Mouse (Mus musculus) midbrain, embryonic 16.5 days (tissue): ENCODE data around the gene Sp7. TPM values are rescaled to one million over a fixed set of nuclear protein-coding genes. Genes with fewer than 3 reads are reported as not detected.
"Not testable (repeated sequence)": the region's sequence is repeated elsewhere in the genome, so short reads cannot be mapped to it uniquely, and the experiment has no call there.

ENCODE experiments used
- ATAC-seq: fragments of 200-750 bp; cut with Nextera tagmentation; 2 replicates; pipeline ENCODE4 v1.8.0; 2017; ENCODE audit warnings: moderate TSS enrichment
- H3K27ac ChIP-seq: fragments of 300-500 bp; sonication (generic); 2 replicates; pipeline ENCODE4 v1.5.1; 2014; ENCODE audit warnings: mild to moderate bottlenecking, low read length, mixed read lengths
- H3K27me3 ChIP-seq: fragments of 300-500 bp; sonication (generic); 2 replicates; pipeline ENCODE4 v1.6.1; 2014; ENCODE audit warnings: low read depth, low read length, mixed read lengths; ENCODE audit not compliant: control insufficient read depth, insufficient read depth
- H3K36me3 ChIP-seq: fragments of 300-500 bp; sonication (generic); 2 replicates; pipeline ENCODE4 v1.6.1; 2014; ENCODE audit warnings: mild to moderate bottlenecking, low read length, moderate library complexity, mixed read lengths; ENCODE audit not compliant: control insufficient read depth, insufficient read depth
- H3K4me1 ChIP-seq: fragments of 300-500 bp; sonication (generic); 2 replicates; pipeline ENCODE4 v1.6.1; 2014; ENCODE audit warnings: mild to moderate bottlenecking, low read length, mixed read lengths; ENCODE audit not compliant: control insufficient read depth, insufficient read depth
- H3K4me2 ChIP-seq: fragments of 300-500 bp; sonication (generic); 2 replicates; pipeline ENCODE4 v1.6.1; 2014; ENCODE audit warnings: mild to moderate bottlenecking, low read length, mixed read lengths
- H3K4me3 ChIP-seq: fragments of 300-500 bp; sonication (generic); 2 replicates; pipeline ENCODE4 v1.5.1; 2014; ENCODE audit warnings: low read depth, mild to moderate bottlenecking, low read length, moderate library complexity, mixed read lengths
- H3K9ac ChIP-seq: fragments of 300-500 bp; sonication (generic); 2 replicates; pipeline ENCODE4 v1.6.1; 2014; ENCODE audit warnings: low read depth, low read length, mixed read lengths
- H3K9me3 ChIP-seq: fragments of 300-500 bp; sonication (generic); replicated peaks from 2 replicates; pipeline ENCODE4 v1.6.1; 2014; ENCODE audit warnings: mild to moderate bottlenecking, low read length, mixed read lengths; ENCODE audit not compliant: control insufficient read depth, poor library complexity, severe bottlenecking
- WGBS: fragments of 180-500 bp; shearing (Covaris S2); extraction: QIAGEN DNeasy Blood & Tissue Kit; methylation state at CpG from one replicate; pipeline ENCODE4 v1.1.7; 2014; 5-methylcytosine and 5-hydroxymethylcytosine counted together
- polyA plus RNA-seq: library from polyadenylated mRNA; unstranded; fragments of >200 nt; fragmentation: Nextera tagmentation; extraction: Ambion mirVana; gene quantifications from 2 replicates; pipeline ENCODE4 v1.2.1, GENCODE M21; 2015

The Sp7 gene
- polyA plus RNA-seq, 1 experiment from 2014 or later = 0.55 TPM

GRCm38 (mm10) chr15:102336946-102337345, 30.0 kb downstream of the Sp7 start:
- H3K4me1 ChIP-seq = peaks cover 15% of the 10 kb centered on the region
- 88% methylated on average over 4 of the region's 4 CpGs for WGBS
- no peak overlapping the region for H3K4me2 ChIP-seq
- no peak overlapping the region for H3K9ac ChIP-seq
- H3K9me3 ChIP-seq = no peaks in the 10 kb centered on the region
- ATAC-seq = no peak
- no peaks in the 10 kb centered on the region for H3K27me3 ChIP-seq
- H3K4me3 ChIP-seq = no peak overlapping the region
- no peak overlapping the region for H3K27ac ChIP-seq
- H3K36me3 ChIP-seq = peaks cover 26% of the 10 kb centered on the region

DNA sequence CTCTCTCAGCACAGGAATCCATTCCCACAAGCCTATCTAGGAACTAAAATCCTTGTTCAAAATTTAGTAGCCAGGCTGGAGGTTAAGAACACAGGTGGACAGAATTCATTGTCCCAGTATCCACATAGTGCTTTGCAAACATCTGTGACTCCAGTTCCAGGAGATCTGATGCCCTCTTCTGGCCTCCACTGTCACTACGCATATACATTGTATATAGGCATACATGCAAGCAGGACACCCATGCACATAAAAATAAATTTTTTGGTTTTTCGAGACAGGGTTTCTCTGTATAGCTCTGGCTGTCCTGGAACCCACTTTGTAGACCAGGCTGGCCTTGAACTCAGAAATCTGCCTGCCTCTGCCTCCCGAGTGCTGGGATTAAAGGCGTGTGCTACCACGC, 31.1 kb downstream of the Sp7 start:
- not testable (repeated sequence) for H3K27me3 ChIP-seq, H3K4me2 ChIP-seq, H3K27ac ChIP-seq, H3K4me3 ChIP-seq, ATAC-seq, H3K9ac ChIP-seq, H3K9me3 ChIP-seq
- Histone ChIP-seq H3K4me1 (peaks cover 19% of the 10 kb centered on the region), H3K36me3 (peaks cover 26% of the 10 kb centered on the region)
- WGBS = 88% methylated on average over 5 of the region's 5 CpGs

GRCm38 (mm10) chr15:102335254-102335653, 31.7 kb downstream of the Sp7 start:
- Histone ChIP-seq H3K27me3 (no peaks in the 10 kb centered on the region), H3K4me3 (no peak overlapping the region), H3K36me3 (peaks cover 26% of the 10 kb centered on the region), H3K9ac (no peak overlapping the region), H3K4me1 (peaks cover 19% of the 10 kb centered on the region), H3K27ac (no peak overlapping the region), H3K9me3 (no peaks in the 10 kb centered on the region), H3K4me2 (no peak overlapping the region)
- 90% methylated on average over 8 of the region's 8 CpGs for WGBS
- ATAC-seq = no peak

- under 1% methylated on average over 30 of the region's 30 CpGs for WGBS
- H3K9me3 ChIP-seq = no peaks in the 10 kb centered on the region
- H3K4me2 ChIP-seq = peak within 1 kb of the TSS; percentile 95
- peaks cover 27% of the 10 kb centered on the region for H3K4me1 ChIP-seq
- peak within 1 kb of the TSS; percentile 70 for H3K27ac ChIP-seq
- H3K9ac ChIP-seq = peak within 1 kb of the TSS; percentile 87
- H3K27me3 ChIP-seq = no peaks in the 10 kb centered on the region
- H3K36me3 ChIP-seq = peaks cover 13% of the 10 kb centered on the region
- ATAC-seq = peak; percentile 96
- H3K4me3 ChIP-seq = peak within 1 kb of the TSS; percentile 84
Observed at GRCm38 (mm10) chr15:102331610-102332015, 35.4 kb downstream of the Sp7 start, which contains the start of gene Myg1. Myg1 (plus strand) TSS chr15:102331709.

GRCm38 (mm10) chr15:102326892-102327291, 40.1 kb downstream of the Sp7 start:
- H3K9me3 ChIP-seq = no peaks in the 10 kb centered on the region
- H3K27ac ChIP-seq = no peak overlapping the region; the same call in 1 of the 2 replicates
- peak overlapping the region; percentile 78 for H3K9ac ChIP-seq
- peaks cover 4% of the 10 kb centered on the region for H3K36me3 ChIP-seq
- H3K4me1 ChIP-seq = peaks cover 17% of the 10 kb centered on the region
- no peaks in the 10 kb centered on the region for H3K27me3 ChIP-seq
- H3K4me3 ChIP-seq = peak overlapping the region; percentile 88
- WGBS = 69% methylated on average over 8 of the region's 8 CpGs
- ATAC-seq = no peak
- H3K4me2 ChIP-seq = peak overlapping the region; percentile 86

- peaks cover 14% of the 10 kb centered on the region for H3K4me1 ChIP-seq
- H3K9me3 ChIP-seq = no peaks in the 10 kb centered on the region
- ATAC-seq = peak; percentile 93
- under 1% methylated on average over 40 of the region's 40 CpGs for WGBS
- H3K4me2 ChIP-seq = peak within 1 kb of the TSS; percentile 86
- H3K27me3 ChIP-seq = no peaks in the 10 kb centered on the region
- peak within 1 kb of the TSS; percentile 78 for H3K9ac ChIP-seq
- H3K4me3 ChIP-seq = peak within 1 kb of the TSS; percentile 88
- peak within 1 kb of the TSS; percentile 77 for H3K27ac ChIP-seq
- peaks cover 4% of the 10 kb centered on the region for H3K36me3 ChIP-seq
Observed at GRCm38 (mm10) chr15:102326022-102326576, 40.9 kb downstream of the Sp7 start, which contains the start of gene Pfdn5. Pfdn5 (plus strand) TSS chr15:102326116.

GRCm38 (mm10) chr15:102324654-102325473, 42.1 kb downstream of the Sp7 start:
- Histone ChIP-seq H3K27me3 (no peaks in the 10 kb centered on the region), H3K4me2 (peak overlapping the region; percentile 51), H3K9me3 (no peaks in the 10 kb centered on the region), H3K36me3 (peaks cover 4% of the 10 kb centered on the region), H3K9ac (no peak overlapping the region), H3K4me3 (no peak overlapping the region), H3K4me1 (peaks cover 12% of the 10 kb centered on the region), H3K27ac (no peak overlapping the region)
- no peak for ATAC-seq
- 82% methylated on average over 12 of the region's 12 CpGs for WGBS

DNA sequence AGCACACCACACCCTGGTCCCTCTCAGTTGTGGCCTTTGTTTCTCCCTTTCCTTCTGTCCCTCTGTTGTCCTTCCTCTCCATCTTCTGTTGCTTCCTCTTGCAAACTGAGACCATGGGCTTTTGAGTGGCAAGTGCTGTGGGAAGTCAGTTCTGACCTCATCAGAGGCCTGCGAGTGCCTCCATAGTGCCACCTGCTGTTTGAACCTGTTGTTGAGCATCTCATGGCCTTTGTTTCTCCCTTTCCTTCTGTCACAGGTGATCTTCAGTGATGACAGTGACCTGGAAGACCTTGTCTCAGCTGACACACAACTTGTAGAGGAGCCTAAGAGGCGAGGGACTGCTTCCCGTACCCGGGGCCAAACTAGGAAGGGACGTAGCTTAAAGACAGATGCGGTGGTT, 50.7 kb downstream of the Sp7 start:
- Histone ChIP-seq H3K4me3 (no peak overlapping the region), H3K9ac (no peak overlapping the region), H3K4me1 (no peaks in the 10 kb centered on the region), H3K9me3 (no peaks in the 10 kb centered on the region), H3K4me2 (no peak overlapping the region), H3K27me3 (no peaks in the 10 kb centered on the region), H3K27ac (no peak overlapping the region), H3K36me3 (no peaks in the 10 kb centered on the region)
- 85% methylated on average over 6 of the region's 6 CpGs for WGBS
- ATAC-seq = no peak; the same call in 1 of the 2 replicates

DNA sequence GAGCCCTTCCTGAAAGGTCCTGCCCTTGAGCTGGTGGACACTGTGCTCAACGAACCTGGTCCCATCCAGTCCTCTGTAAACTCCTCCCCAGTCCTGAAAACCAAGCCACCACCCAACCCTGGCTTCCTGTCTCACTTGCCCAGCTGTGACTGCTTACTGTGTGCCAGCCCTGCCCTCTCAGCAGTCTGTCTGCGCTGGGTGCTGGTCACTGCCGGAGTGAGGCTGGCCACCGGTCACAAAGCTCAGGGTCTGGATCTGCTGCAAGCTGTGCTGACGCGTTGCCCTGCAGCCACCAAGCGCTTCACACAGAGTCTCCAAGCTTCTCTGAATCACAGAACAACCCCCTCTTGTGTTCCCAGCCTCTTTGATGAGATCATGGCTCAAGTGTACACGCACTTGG, 51.7 kb downstream of the Sp7 start:
- ATAC-seq = no peak
- WGBS = 88% methylated on average over 8 of the region's 8 CpGs
- Histone ChIP-seq H3K27ac (no peak overlapping the region), H3K9me3 (no peaks in the 10 kb centered on the region), H3K4me3 (no peak overlapping the region), H3K4me1 (no peaks in the 10 kb centered on the region), H3K9ac (no peak overlapping the region), H3K36me3 (no peaks in the 10 kb centered on the region), H3K4me2 (no peak overlapping the region), H3K27me3 (no peaks in the 10 kb centered on the region)
